Mouse (Mus musculus): ENCODE data around the gene Cct5. TPM values are rescaled to one million over a fixed set of nuclear protein-coding genes. Genes with fewer than 3 reads are reported as not detected.

The Cct5 gene
- polyA plus RNA-seq, 1 experiment from 2014 or later, result 754 TPM

DNA sequence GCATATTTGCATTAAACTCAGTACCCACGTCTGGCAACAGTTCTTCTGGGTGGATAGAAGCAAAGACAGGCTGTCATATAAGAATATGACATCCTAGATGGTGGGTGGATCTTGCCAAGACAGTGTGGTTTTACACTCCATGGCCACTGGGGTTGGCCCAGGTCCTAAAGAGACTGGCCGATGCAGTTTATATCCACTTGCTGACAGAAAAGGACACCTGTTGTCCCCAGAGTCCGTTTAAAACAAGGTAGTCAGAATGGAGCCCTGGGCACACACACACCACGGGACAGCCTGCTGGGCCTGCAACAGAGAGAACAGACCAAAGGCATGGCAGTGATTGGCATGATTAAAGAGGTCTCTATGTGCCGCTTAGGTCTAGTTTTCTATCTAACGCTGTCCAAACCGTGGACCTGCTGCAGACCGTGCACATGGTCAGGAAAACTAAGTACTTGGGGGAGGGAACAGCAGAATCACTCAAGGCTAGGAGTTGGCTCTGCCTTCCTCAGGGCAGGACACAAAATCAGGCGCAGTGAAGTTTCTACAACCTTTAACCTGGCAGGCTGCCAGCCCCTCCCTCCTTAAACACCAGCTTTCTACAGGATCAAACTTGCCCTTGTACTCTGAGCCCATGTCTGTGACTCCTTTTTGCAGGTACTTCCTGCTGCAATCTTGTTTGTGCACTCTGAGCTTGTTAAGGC lies 32.1 kb downstream of the Cct5 start:
- WGBS, result 83% methylated on average over 9 of the region's 9 CpGs
- DNase-seq (ENCODE audit: low spot score), result no peak
- Histone ChIP-seq H3K27ac (no peak overlapping the region), H3K4me3 (no peak overlapping the region), H3K36me3 (no peaks in the 10 kb centered on the region), H3K4me1 (peaks cover 8% of the 10 kb centered on the region), H3K27me3 (ENCODE audit: low read depth, poor library complexity, severe bottlenecking) (no peaks in the 10 kb centered on the region), H3K9me3 (replicated peaks) (no peaks in the 10 kb centered on the region)

DNA sequence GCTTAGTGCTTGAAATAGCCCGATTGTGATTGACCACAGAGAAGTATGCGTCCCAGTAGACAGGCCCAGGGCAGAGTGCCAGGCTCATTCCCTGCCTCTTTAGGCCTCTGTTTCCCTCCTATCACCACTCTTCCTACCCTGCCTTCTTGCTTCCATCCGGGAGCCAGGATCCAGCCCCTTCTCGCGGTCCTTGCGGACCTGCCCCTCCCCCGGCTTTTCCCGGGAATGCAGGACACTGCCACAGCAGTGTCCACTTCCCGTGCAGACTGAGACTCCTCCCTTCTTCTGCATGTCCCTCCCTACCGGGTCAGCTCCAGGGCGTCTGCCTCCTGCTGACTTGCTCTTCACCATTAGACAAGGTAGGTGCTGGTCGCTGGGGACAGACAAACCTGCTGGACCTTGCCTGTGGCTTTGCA lies 33.0 kb downstream of the Cct5 start:
- Histone ChIP-seq H3K27me3 (ENCODE audit: low read depth, poor library complexity, severe bottlenecking) (no peaks in the 10 kb centered on the region), H3K27ac (peak overlapping the region; percentile 54; the same call in 1 of the 2 replicates), H3K9me3 (replicated peaks) (no peaks in the 10 kb centered on the region), H3K4me3 (peak overlapping the region; percentile 14; the same call in 1 of the 2 replicates), H3K4me1 (peaks cover 12% of the 10 kb centered on the region), H3K36me3 (no peaks in the 10 kb centered on the region)
- WGBS, result 18% methylated on average over 12 of the region's 12 CpGs
- peak; percentile 43 for DNase-seq (ENCODE audit: low spot score)

DNA sequence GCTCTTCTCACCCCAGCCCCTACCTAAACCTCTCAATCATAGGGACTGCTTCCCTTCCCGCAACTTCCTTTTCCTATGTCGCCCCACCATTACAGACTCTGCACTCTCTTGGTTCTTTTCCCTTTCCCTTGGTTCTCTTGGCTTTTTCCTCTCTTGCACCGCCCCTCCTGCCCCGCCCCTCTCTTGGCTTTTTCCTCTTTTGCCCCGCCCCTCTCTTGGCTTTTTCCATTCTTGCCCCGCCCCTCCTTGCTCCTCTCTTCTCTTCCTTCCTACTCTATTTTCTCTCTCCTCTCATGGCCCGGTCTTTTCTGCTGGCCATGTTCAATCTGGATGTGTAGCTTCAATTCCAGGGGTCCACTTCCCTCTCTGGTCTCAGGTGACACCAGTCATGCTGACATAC lies 34.2 kb downstream of the Cct5 start:
- Histone ChIP-seq H3K27me3 (ENCODE audit: low read depth, poor library complexity, severe bottlenecking) (no peaks in the 10 kb centered on the region), H3K4me1 (peaks cover 12% of the 10 kb centered on the region), H3K4me3 (no peak overlapping the region), H3K27ac (no peak overlapping the region), H3K36me3 (no peaks in the 10 kb centered on the region), H3K9me3 (replicated peaks) (no peaks in the 10 kb centered on the region)
- DNase-seq (ENCODE audit: low spot score), result no peak
- 71% methylated on average over 7 of the region's 7 CpGs for WGBS

DNA sequence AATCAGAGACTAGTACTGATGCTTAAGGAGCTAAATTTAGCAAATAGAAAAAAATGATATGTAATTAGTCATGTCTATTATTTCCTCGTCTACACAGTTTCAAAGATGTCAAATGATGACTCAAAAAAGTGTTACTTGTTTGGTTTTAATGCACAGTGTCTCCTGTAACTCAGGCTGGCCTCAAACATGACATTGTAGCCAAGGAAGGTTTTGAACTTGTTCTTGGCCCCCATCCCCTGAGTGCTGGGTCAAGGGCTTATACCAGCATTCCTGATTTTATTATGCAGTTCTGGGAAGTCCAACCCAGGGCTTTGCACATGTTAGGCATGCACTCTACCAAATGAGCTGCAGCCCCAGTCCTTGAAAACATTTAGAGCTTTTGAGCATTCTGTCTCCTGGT lies 35.8 kb downstream of the Cct5 start:
- no peaks in the 10 kb centered on the region for H3K9me3 ChIP-seq (replicated peaks)
- 90% methylated on average over 1 of the region's 1 CpGs for WGBS
- peaks cover 12% of the 10 kb centered on the region for H3K4me1 ChIP-seq
- DNase-seq (ENCODE audit: low spot score), result no peak
- H3K27me3 ChIP-seq (ENCODE audit: low read depth, poor library complexity, severe bottlenecking), result no peaks in the 10 kb centered on the region
- no peak overlapping the region for H3K27ac ChIP-seq
- H3K4me3 ChIP-seq, result no peak overlapping the region
- H3K36me3 ChIP-seq, result no peaks in the 10 kb centered on the region

DNA sequence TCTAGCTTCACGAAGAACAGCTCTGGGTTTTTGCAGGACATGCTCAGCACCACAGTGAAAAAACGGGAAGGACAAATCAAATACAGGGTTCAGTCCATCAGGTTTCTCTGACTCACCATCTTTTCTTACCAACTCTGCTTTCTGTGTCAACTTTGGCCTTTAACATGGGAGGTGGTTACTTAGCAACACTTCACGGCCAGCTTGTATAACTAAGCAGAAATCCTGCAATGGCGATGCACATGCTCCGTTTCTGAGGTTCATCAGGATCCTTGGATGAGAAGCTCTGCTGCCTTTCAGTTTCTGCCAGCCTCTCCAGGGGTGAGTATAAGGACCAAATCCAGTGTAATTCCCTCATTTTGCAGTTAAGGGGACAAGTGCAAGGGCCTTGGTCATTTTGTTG lies 36.4 kb downstream of the Cct5 start, which contains the start of gene Cmbl:
TSS of gene Cmbl (plus strand) at position 206 of the 400 bp plus-strand sequence.
- DNase-seq (ENCODE audit: low spot score), result no peak
- Histone ChIP-seq H3K27ac (no peak within 1 kb of the TSS), H3K4me1 (peaks cover 12% of the 10 kb centered on the region), H3K9me3 (replicated peaks) (no peaks in the 10 kb centered on the region), H3K4me3 (no peak within 1 kb of the TSS), H3K27me3 (ENCODE audit: low read depth, poor library complexity, severe bottlenecking) (no peaks in the 10 kb centered on the region), H3K36me3 (no peaks in the 10 kb centered on the region)
- WGBS, result 88% methylated on average over 5 of the region's 5 CpGs

DNA sequence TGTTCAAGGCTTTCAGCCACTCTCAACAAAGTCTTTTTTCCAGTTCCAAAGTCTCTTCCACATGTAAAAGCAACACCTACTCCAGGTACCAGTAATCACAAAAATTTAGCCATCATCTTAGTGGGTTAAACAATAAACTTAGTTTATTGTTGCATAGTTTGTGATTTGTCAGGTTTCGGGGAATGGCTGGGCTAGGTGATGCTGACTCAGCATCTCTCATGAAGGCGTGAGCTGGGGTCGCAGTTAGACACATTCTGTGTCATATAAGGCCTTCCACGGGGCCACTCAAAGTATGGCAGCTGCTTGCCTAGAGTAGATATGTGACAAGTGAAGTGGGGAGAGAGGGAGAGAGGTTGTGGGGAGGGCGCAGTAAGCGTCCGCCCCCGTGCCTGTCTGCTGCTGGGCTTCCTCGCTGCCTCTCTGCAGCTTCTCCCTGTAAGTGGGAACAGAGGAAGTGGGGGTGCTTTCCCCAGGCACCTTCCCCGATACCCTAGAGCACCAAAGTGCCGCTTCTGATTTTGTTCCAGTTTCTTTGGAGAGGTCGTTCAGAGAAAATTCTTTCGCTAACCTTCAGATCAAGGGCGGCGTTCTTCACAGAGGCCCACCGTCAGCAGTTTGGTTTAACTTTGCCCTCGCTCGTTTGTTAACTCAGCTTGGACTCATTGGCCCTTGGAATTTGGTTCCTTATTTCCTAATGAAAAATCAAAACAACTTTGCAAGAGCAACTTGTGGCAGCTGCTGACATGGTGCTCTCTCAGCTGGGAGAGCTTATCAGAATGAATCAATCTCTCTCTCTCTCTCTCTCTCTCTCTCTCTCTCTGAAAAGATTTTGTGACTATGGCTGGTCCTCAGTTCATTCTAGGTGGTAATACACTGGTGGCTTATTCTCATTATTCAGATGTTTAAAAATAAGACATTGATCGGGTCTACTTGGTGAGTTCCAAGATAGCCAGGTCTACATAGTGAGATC lies 37.7 kb downstream of the Cct5 start:
- 76% methylated on average over 19 of the region's 19 CpGs for WGBS
- DNase-seq (ENCODE audit: low spot score), result no peak
- Histone ChIP-seq H3K9me3 (replicated peaks) (no peaks in the 10 kb centered on the region), H3K27ac (no peak overlapping the region), H3K4me3 (no peak overlapping the region), H3K4me1 (peaks cover 11% of the 10 kb centered on the region), H3K27me3 (ENCODE audit: low read depth, poor library complexity, severe bottlenecking) (no peaks in the 10 kb centered on the region), H3K36me3 (no peaks in the 10 kb centered on the region)

DNA sequence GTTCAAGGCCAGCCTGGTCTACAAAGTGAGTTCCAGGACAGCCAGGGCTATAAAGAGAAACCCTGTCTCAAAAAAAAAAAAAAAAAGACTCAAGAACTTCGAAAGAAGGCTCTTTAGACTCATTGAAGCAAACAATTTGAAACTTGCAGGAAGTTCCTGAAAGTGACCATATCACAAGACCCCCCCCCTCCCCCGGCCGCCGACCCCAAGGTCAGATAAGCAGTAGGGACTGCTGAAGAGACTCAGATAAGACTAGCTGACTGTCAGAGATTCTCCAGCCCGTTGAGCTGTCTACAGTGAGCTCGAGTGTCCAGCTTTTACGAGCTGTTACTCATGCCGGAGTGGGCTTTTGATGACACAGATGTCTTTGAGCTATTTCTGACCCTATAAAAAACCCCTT lies 38.8 kb downstream of the Cct5 start:
- no peak overlapping the region for H3K4me3 ChIP-seq
- H3K27me3 ChIP-seq (ENCODE audit: low read depth, poor library complexity, severe bottlenecking), result no peaks in the 10 kb centered on the region
- H3K4me1 ChIP-seq, result 0 out of 2 replicates have a peak, but pooled peaks cover 4% of the 10 kb centered on the region
- H3K9me3 ChIP-seq (replicated peaks), result no peaks in the 10 kb centered on the region
- no peak for DNase-seq (ENCODE audit: low spot score)
- H3K36me3 ChIP-seq, result no peaks in the 10 kb centered on the region
- no peak overlapping the region for H3K27ac ChIP-seq
- WGBS, result 66% methylated on average over 8 of the region's 8 CpGs

DNA sequence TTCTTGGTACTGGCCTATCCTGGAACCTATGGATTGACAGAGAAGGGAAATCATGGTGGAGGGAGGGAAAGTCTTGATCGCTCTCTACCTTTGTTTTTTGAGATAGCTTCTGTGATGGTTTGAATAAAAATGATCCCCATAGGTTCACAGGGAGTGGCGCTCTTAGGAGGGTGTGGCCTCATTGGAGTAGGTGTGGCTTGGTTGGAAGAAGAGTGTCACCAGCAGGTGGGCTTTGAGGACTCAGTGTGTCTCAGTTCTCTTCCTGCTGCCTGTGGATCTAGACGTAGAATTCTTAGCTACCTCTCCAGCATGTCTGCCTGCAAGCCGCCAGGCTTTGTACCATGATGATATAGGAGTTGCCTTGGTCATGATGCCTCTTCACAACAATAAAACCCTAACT lies 39.6 kb downstream of the Cct5 start:
- 96% methylated on average over 4 of the region's 4 CpGs for WGBS
- H3K27ac ChIP-seq, result no peak overlapping the region
- no peaks in the 10 kb centered on the region for H3K27me3 ChIP-seq (ENCODE audit: low read depth, poor library complexity, severe bottlenecking)
- H3K4me1 ChIP-seq, result 0 out of 2 replicates have a peak, but pooled peaks cover 4% of the 10 kb centered on the region
- no peaks in the 10 kb centered on the region for H3K36me3 ChIP-seq
- DNase-seq (ENCODE audit: low spot score), result no peak
- no peaks in the 10 kb centered on the region for H3K9me3 ChIP-seq (replicated peaks)
- no peak overlapping the region for H3K4me3 ChIP-seq

DNA sequence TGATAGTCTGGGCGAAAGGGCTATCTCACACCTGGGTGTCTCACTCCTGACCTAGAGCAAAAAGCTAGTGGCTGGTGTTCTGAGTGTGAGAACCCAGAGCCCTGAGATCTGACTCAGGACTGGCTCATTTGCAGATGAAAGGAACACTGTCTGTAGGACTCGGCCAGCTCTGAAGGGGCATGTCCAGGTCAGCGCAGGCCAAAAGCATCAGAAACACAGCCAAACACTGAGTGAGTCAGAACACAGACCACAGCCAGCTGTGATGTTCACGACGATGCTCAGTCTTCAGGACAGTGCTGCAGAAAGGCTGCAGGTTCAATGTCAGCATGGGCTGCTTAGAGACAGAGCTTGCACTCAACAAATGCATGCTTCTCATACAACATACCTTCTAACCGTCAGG lies 40.2 kb downstream of the Cct5 start:
- Histone ChIP-seq H3K36me3 (no peaks in the 10 kb centered on the region), H3K4me3 (no peak overlapping the region), H3K4me1 (0 out of 2 replicates have a peak, but pooled peaks cover 4% of the 10 kb centered on the region), H3K9me3 (replicated peaks) (no peaks in the 10 kb centered on the region), H3K27ac (no peak overlapping the region), H3K27me3 (ENCODE audit: low read depth, poor library complexity, severe bottlenecking) (no peaks in the 10 kb centered on the region)
- no peak for DNase-seq (ENCODE audit: low spot score)
- WGBS, result 82% methylated on average over 6 of the region's 6 CpGs

DNA sequence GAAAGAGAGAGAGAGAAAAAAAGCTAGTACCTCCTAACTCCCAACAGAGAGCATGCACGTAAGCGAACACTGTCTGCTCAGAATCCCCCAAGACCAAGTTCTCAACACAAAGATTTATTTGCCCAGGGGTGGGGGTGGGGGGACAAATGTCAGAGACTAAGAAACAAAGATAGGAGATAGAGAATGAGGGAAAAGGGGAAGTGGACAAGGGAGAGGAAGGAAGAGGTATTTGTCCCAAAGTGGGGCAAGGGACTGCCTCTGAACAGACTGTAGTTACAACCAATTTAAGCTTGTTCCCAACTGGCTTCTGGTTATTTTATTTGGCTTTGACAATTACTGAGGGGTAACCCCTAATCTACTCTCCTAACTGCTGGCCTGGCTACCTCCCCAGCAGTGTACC lies 46.7 kb downstream of the Cct5 start:
- no peak overlapping the region for H3K27ac ChIP-seq
- WGBS, result 95% methylated on average over 2 of the region's 2 CpGs
- H3K27me3 ChIP-seq (ENCODE audit: low read depth, poor library complexity, severe bottlenecking), result no peaks in the 10 kb centered on the region
- no peaks in the 10 kb centered on the region for H3K36me3 ChIP-seq
- no peak overlapping the region for H3K4me3 ChIP-seq
- H3K4me1 ChIP-seq, result no peaks in the 10 kb centered on the region
- DNase-seq (ENCODE audit: low spot score), result no peak
- no peaks in the 10 kb centered on the region for H3K9me3 ChIP-seq (replicated peaks)

DNA sequence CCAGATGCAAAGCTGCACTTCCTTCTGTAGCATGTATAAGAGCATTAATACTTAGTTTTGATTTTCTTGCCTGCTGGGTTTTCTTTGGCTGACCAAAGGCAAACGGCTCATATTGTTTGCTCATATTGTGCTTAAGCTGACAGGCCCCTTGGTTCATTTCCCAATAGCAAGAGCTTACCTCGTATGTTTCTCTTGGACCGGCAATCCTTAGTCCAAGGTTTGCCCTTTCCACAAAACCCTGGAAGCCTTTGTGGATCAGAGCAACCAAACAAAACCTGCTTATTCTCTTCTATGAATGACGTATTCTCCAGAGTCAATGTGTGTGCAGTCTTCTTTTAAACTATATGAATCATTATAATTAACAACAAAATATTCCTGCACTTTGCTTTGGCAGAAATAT lies 51.2 kb downstream of the Cct5 start:
- Histone ChIP-seq H3K4me1 (peaks cover 6% of the 10 kb centered on the region), H3K36me3 (no peaks in the 10 kb centered on the region), H3K27ac (no peak overlapping the region), H3K27me3 (ENCODE audit: low read depth, poor library complexity, severe bottlenecking) (no peaks in the 10 kb centered on the region), H3K4me3 (no peak overlapping the region), H3K9me3 (replicated peaks) (no peaks in the 10 kb centered on the region)
- WGBS, result 91% methylated on average over 4 of the region's 4 CpGs
- DNase-seq (ENCODE audit: low spot score), result no peak

DNA sequence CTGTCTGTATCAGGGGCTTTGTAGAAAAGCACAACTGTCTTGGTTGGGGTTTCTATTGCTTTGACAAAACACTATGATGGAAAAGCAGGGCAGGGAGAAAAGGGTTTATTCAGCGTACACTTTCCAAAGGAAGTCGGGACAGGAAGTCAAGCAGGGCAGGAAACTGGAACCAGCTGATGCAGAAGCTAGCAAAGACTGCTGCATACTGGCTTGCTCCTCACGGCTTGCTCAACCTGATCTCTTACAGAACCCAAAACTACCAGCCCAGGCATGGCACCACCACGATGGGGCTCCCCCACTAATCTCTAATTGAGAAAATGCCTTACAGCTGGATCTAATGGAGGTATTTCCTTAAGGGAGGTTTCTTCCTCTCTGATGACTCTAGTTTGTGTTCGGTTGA lies 54.2 kb downstream of the Cct5 start:
- Histone ChIP-seq H3K9me3 (replicated peaks) (no peaks in the 10 kb centered on the region), H3K27me3 (ENCODE audit: low read depth, poor library complexity, severe bottlenecking) (no peaks in the 10 kb centered on the region), H3K27ac (no peak overlapping the region; the same call in 1 of the 2 replicates), H3K4me3 (no peak overlapping the region), H3K4me1 (peaks cover 15% of the 10 kb centered on the region), H3K36me3 (no peaks in the 10 kb centered on the region)
- WGBS, result 59% methylated on average over 5 of the region's 5 CpGs
- DNase-seq (ENCODE audit: low spot score), result no peak

DNA sequence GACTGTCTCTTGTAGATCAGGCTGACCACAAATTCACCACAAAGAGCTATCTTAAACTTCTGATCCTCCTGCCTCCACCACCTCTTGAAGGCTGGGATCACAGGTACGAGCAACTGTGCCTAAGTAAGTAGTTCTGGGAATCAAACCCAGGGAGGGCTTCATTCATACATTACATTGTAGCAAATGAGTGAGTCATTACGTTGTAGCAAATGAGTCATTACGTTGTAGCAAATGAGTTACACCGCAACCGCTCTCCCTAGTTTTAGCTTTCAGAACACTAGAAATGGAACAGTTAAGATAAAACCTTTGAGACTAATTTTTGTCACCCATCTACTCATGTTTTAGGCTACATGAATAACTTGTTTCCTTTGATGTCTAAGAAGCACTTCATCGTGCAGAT lies 55.3 kb downstream of the Cct5 start:
- Histone ChIP-seq H3K9me3 (replicated peaks) (no peaks in the 10 kb centered on the region), H3K27me3 (ENCODE audit: low read depth, poor library complexity, severe bottlenecking) (no peaks in the 10 kb centered on the region), H3K4me3 (no peak overlapping the region), H3K36me3 (no peaks in the 10 kb centered on the region), H3K4me1 (peaks cover 27% of the 10 kb centered on the region), H3K27ac (no peak overlapping the region)
- DNase-seq (ENCODE audit: low spot score), result no peak
- 90% methylated on average over 6 of the region's 6 CpGs for WGBS

All from limb, embryonic 10.5 days (tissue).